Mouse (Mus musculus) midbrain, embryonic 13.5 days (tissue): ENCODE results near the gene Rpl26. TPM values are rescaled to one million over a fixed set of nuclear protein-coding genes. Genes with fewer than 3 reads are reported as not detected.

Experiments
- ATAC-seq: fragments of 200-750 bp; cut with Nextera tagmentation; 2 replicates; pipeline ENCODE4 v1.8.0; 2017; ENCODE audit warnings: mild to moderate bottlenecking, moderate TSS enrichment, moderate library complexity
- H3K27ac ChIP-seq: fragments of 300-500 bp; sonication (generic); 2 replicates; pipeline ENCODE4 v1.5.1; 2015; ENCODE audit warnings: inconsistent platforms, mild to moderate bottlenecking, moderate library complexity
- H3K27me3 ChIP-seq: fragments of 300-500 bp; sonication (generic); 2 replicates; pipeline ENCODE4 v1.6.1; 2015; ENCODE audit warnings: mild to moderate bottlenecking, inconsistent platforms
- H3K36me3 ChIP-seq: fragments of 300-500 bp; sonication (generic); 2 replicates; pipeline ENCODE4 v1.6.1; 2015; ENCODE audit warnings: mild to moderate bottlenecking, inconsistent platforms
- H3K4me1 ChIP-seq: fragments of 300-500 bp; sonication (generic); replicated peaks from 2 replicates; pipeline ENCODE4 v1.6.1; 2015; ENCODE audit warnings: inconsistent platforms
- H3K4me2 ChIP-seq: fragments of 300-500 bp; sonication (generic); replicated peaks from 2 replicates; pipeline ENCODE4 v1.6.1; 2015; ENCODE audit warnings: moderate library complexity, mild to moderate bottlenecking, inconsistent platforms
- H3K4me3 ChIP-seq: fragments of 300-500 bp; sonication (generic); replicated peaks from 2 replicates; pipeline ENCODE4 v1.5.1; 2015; ENCODE audit warnings: mild to moderate bottlenecking, inconsistent platforms
- H3K9ac ChIP-seq: fragments of 300-500 bp; sonication (generic); replicated peaks from 2 replicates; pipeline ENCODE4 v1.6.1; 2015; ENCODE audit warnings: mild to moderate bottlenecking, inconsistent platforms
- H3K9me3 ChIP-seq: fragments of 300-500 bp; sonication (generic); 2 replicates; pipeline ENCODE4 v1.6.1; 2016; ENCODE audit warnings: mild to moderate bottlenecking, inconsistent platforms
- WGBS: fragments of 180-500 bp; shearing (Covaris S2); methylation state at CpG from one replicate; pipeline ENCODE4 v1.1.7; 2015; 5-methylcytosine and 5-hydroxymethylcytosine counted together
- polyA plus RNA-seq: library from polyadenylated mRNA; unstranded; fragments of >200 nt; fragmentation: Nextera tagmentation; extraction: Ambion mirVana; gene quantifications from 2 replicates; pipeline ENCODE4 v1.2.1, GENCODE M21; 2015

Gene Rpl26
- polyA plus RNA-seq, 1 experiment from 2014 or later: 718 TPM

GRCm38 (mm10) chr11:68904375-68905137, 3.2 kb downstream of the Rpl26 start:
- 86% methylated on average over 8 of the region's 8 CpGs for WGBS
- Histone ChIP-seq H3K36me3 (peaks cover 47% of the 10 kb centered on the region), H3K9ac (no peak overlapping the region), H3K4me1 (peaks cover 8% of the 10 kb centered on the region), H3K4me2 (no peak overlapping the region), H3K4me3 (no peak overlapping the region), H3K27ac (no peak overlapping the region), H3K9me3 (no peaks in the 10 kb centered on the region), H3K27me3 (peaks cover 4% of the 10 kb centered on the region; the same call in 1 of the 2 replicates)
- ATAC-seq: no peak

GRCm38 (mm10) chr11:68905138-68905531, 3.8 kb downstream of the Rpl26 start:
- WGBS: 84% methylated on average over 3 of the region's 3 CpGs
- Histone ChIP-seq H3K4me3 (no peak overlapping the region), H3K4me1 (peaks cover 8% of the 10 kb centered on the region), H3K9me3 (no peaks in the 10 kb centered on the region), H3K27ac (no peak overlapping the region), H3K36me3 (peaks cover 47% of the 10 kb centered on the region), H3K9ac (no peak overlapping the region), H3K4me2 (no peak overlapping the region), H3K27me3 (peaks cover under 1% of the 10 kb centered on the region; the same call in 1 of the 2 replicates)
- ATAC-seq: no peak

- Histone ChIP-seq H3K4me2 (no peak overlapping the region), H3K27ac (no peak overlapping the region), H3K4me3 (no peak overlapping the region), H3K9me3 (no peaks in the 10 kb centered on the region), H3K4me1 (peaks cover 8% of the 10 kb centered on the region), H3K27me3 (no peaks in the 10 kb centered on the region), H3K9ac (no peak overlapping the region), H3K36me3 (peaks cover 47% of the 10 kb centered on the region)
- WGBS: 90% methylated on average over 9 of the region's 9 CpGs
- no peak for ATAC-seq
Measured at GRCm38 (mm10) chr11:68905665-68906460, 4.5 kb downstream of the Rpl26 start.

- ATAC-seq: no peak
- H3K9me3 ChIP-seq: no peaks in the 10 kb centered on the region
- H3K4me1 ChIP-seq: peaks cover 8% of the 10 kb centered on the region
- 86% methylated on average over 4 of the region's 4 CpGs for WGBS
- peaks cover 47% of the 10 kb centered on the region for H3K36me3 ChIP-seq
- no peak overlapping the region for H3K4me3 ChIP-seq
- no peaks in the 10 kb centered on the region for H3K27me3 ChIP-seq
- no peak overlapping the region for H3K9ac ChIP-seq
- no peak overlapping the region for H3K4me2 ChIP-seq
- no peak overlapping the region for H3K27ac ChIP-seq
Measured at GRCm38 (mm10) chr11:68906461-68906790, 5.0 kb downstream of the Rpl26 start.

- no peak overlapping the region for H3K4me3 ChIP-seq
- H3K4me2 ChIP-seq: no peak overlapping the region
- H3K9ac ChIP-seq: no peak overlapping the region
- H3K36me3 ChIP-seq: peaks cover 47% of the 10 kb centered on the region
- H3K4me1 ChIP-seq: peaks cover 7% of the 10 kb centered on the region
- WGBS: 78% methylated on average over 3 of the region's 3 CpGs
- ATAC-seq: no peak
- H3K27ac ChIP-seq: no peak overlapping the region
- no peaks in the 10 kb centered on the region for H3K9me3 ChIP-seq
- no peaks in the 10 kb centered on the region for H3K27me3 ChIP-seq
Measured at GRCm38 (mm10) chr11:68907251-68907650, 5.9 kb downstream of the Rpl26 start.

GRCm38 (mm10) chr11:68908846-68909503, 7.6 kb downstream of the Rpl26 start:
- Histone ChIP-seq H3K4me3 (no peak overlapping the region), H3K36me3 (peaks cover 35% of the 10 kb centered on the region), H3K4me1 (no peaks in the 10 kb centered on the region), H3K4me2 (no peak overlapping the region), H3K27me3 (no peaks in the 10 kb centered on the region), H3K27ac (no peak overlapping the region), H3K9ac (no peak overlapping the region), H3K9me3 (no peaks in the 10 kb centered on the region)
- ATAC-seq: no peak
- WGBS: 50% methylated on average over 7 of the region's 7 CpGs

- H3K9ac ChIP-seq: no peak overlapping the region
- no peaks in the 10 kb centered on the region for H3K9me3 ChIP-seq
- no peak overlapping the region for H3K4me3 ChIP-seq
- no peaks in the 10 kb centered on the region for H3K27me3 ChIP-seq
- H3K4me2 ChIP-seq: no peak overlapping the region
- no peak for ATAC-seq
- H3K36me3 ChIP-seq: peaks cover 9% of the 10 kb centered on the region
- WGBS: 74% methylated on average over 14 of the region's 14 CpGs
- H3K27ac ChIP-seq: no peak overlapping the region
- no peaks in the 10 kb centered on the region for H3K4me1 ChIP-seq
Measured at GRCm38 (mm10) chr11:68911531-68912177, 10.3 kb downstream of the Rpl26 start.

- 96% methylated on average over 4 of the region's 4 CpGs for WGBS
- no peaks in the 10 kb centered on the region for H3K4me1 ChIP-seq
- H3K9me3 ChIP-seq: no peaks in the 10 kb centered on the region
- no peak for ATAC-seq
- H3K4me2 ChIP-seq: no peak overlapping the region
- H3K9ac ChIP-seq: no peak overlapping the region
- H3K27ac ChIP-seq: no peak overlapping the region
- H3K36me3 ChIP-seq: no peaks in the 10 kb centered on the region
- no peaks in the 10 kb centered on the region for H3K27me3 ChIP-seq
- H3K4me3 ChIP-seq: no peak overlapping the region
Measured at GRCm38 (mm10) chr11:68914566-68914965, 13.2 kb downstream of the Rpl26 start.

- Histone ChIP-seq H3K27ac (no peak overlapping the region), H3K4me1 (0 out of 2 replicates have a peak, but pooled peaks cover 3% of the 10 kb centered on the region), H3K9me3 (no peaks in the 10 kb centered on the region), H3K36me3 (no peaks in the 10 kb centered on the region), H3K4me2 (no peak overlapping the region), H3K4me3 (no peak overlapping the region), H3K9ac (no peak overlapping the region), H3K27me3 (no peaks in the 10 kb centered on the region)
- no peak for ATAC-seq
- 57% methylated on average over 3 of the region's 3 CpGs for WGBS
Measured at GRCm38 (mm10) chr11:68923191-68923590, 21.8 kb downstream of the Rpl26 start.

GRCm38 (mm10) chr11:68924749-68925148, 23.4 kb downstream of the Rpl26 start:
- Histone ChIP-seq H3K4me3 (no peak overlapping the region), H3K4me1 (0 out of 2 replicates have a peak, but pooled peaks cover 3% of the 10 kb centered on the region), H3K9me3 (no peaks in the 10 kb centered on the region), H3K27me3 (no peaks in the 10 kb centered on the region), H3K27ac (no peak overlapping the region), H3K4me2 (no peak overlapping the region), H3K9ac (no peak overlapping the region), H3K36me3 (no peaks in the 10 kb centered on the region)
- no peak for ATAC-seq
- 89% methylated on average over 2 of the region's 2 CpGs for WGBS

GRCm38 (mm10) chr11:68926981-68927380, 25.6 kb downstream of the Rpl26 start, which contains the start of gene Odf4:
Gene Odf4 (minus strand): TSS chr11:68927081.
- 77% methylated on average over 3 of the region's 3 CpGs for WGBS
- no peak for ATAC-seq
- no peaks in the 10 kb centered on the region for H3K36me3 ChIP-seq

More at GRCm38 (mm10) chr11:68926981-68927380, 25.6 kb downstream of the Rpl26 start, which contains the start of gene Odf4:
- H3K9ac ChIP-seq: no peak within 1 kb of the TSS
- no peak within 1 kb of the TSS for H3K4me3 ChIP-seq
- 0 out of 2 replicates have a peak, but pooled peaks cover 3% of the 10 kb centered on the region for H3K4me1 ChIP-seq
- no peak within 1 kb of the TSS for H3K27ac ChIP-seq
- H3K4me2 ChIP-seq: no peak within 1 kb of the TSS
- no peaks in the 10 kb centered on the region for H3K27me3 ChIP-seq
- H3K9me3 ChIP-seq: no peaks in the 10 kb centered on the region
